Mouse (Mus musculus) embryonic facial prominence, embryonic 11.5 days (tissue): ENCODE results near the gene Lnx2. TPM values are rescaled to one million over a fixed set of nuclear protein-coding genes. Genes with fewer than 3 reads are reported as not detected.

ENCODE experiments used
- ATAC-seq: fragments of 200-750 bp; cut with Nextera tagmentation; replicated peaks from 2 replicates; pipeline ENCODE4 v1.8.0; 2017; ENCODE audit warnings: low read depth; ENCODE audit not compliant: insufficient number of reproducible peaks, low FRiP score, low TSS enrichment
- DNase-seq: peaks from one replicate; pipeline ENCODE4 v3.0.0-alpha.2; 2015; ENCODE audit warnings: low spot score
- H3K27ac ChIP-seq: fragments of 300-500 bp; sonication (generic); replicated peaks from 2 replicates; pipeline ENCODE4 v1.5.1; 2014; ENCODE audit warnings: mild to moderate bottlenecking, low read depth, low read length, control low read depth
- H3K27me3 ChIP-seq: fragments of 300-500 bp; sonication (generic); 2 replicates; pipeline ENCODE4 v1.6.1; 2014; ENCODE audit warnings: mild to moderate bottlenecking, low read length, moderate library complexity, mixed read lengths; ENCODE audit not compliant: control insufficient read depth, insufficient read depth
- H3K36me3 ChIP-seq: fragments of 300-500 bp; sonication (generic); replicated peaks from 2 replicates; pipeline ENCODE4 v1.6.1; 2014; ENCODE audit warnings: low read depth, mild to moderate bottlenecking, low read length, moderate library complexity, mixed read lengths; ENCODE audit not compliant: control insufficient read depth, insufficient read depth
- H3K4me1 ChIP-seq: fragments of 300-500 bp; sonication (generic); 2 replicates; pipeline ENCODE4 v1.6.1; 2014; ENCODE audit warnings: low read length, mixed read lengths; ENCODE audit not compliant: control insufficient read depth, insufficient read depth
- H3K4me2 ChIP-seq: fragments of 300-500 bp; sonication (generic); 2 replicates; pipeline ENCODE4 v1.6.1; 2014; ENCODE audit warnings: low read depth, mild to moderate bottlenecking, control low read depth, low read length, moderate library complexity
- H3K4me3 ChIP-seq: fragments of 300-500 bp; sonication (generic); 2 replicates; pipeline ENCODE4 v1.5.1; 2014; ENCODE audit warnings: low read depth, low read length, control low read depth
- H3K9ac ChIP-seq: fragments of 300-500 bp; sonication (generic); replicated peaks from 2 replicates; pipeline ENCODE4 v1.6.1; 2014; ENCODE audit warnings: mild to moderate bottlenecking, control low read depth, low read length
- H3K9me3 ChIP-seq: fragments of 300-500 bp; sonication (generic); replicated peaks from 2 replicates; pipeline ENCODE4 v1.6.1; 2016; ENCODE audit warnings: mild to moderate bottlenecking, low read length, inconsistent platforms, mixed read lengths; ENCODE audit not compliant: control insufficient read depth
- WGBS: fragments of 180-500 bp; shearing (Covaris S2); extraction: QIAGEN DNeasy Blood & Tissue Kit; methylation state at CpG from one replicate; pipeline ENCODE4 v1.1.7; 2014; 5-methylcytosine and 5-hydroxymethylcytosine counted together
- polyA plus RNA-seq: library from polyadenylated mRNA; unstranded; fragments of >200 nt; fragmentation: Nextera tagmentation; extraction: Ambion mirVana; gene quantifications from 2 replicates; pipeline ENCODE4 v1.2.1, GENCODE M21; 2014

Lnx2 gene
- polyA plus RNA-seq, 1 experiment from 2014 or later, result 11.3 TPM

DNA sequence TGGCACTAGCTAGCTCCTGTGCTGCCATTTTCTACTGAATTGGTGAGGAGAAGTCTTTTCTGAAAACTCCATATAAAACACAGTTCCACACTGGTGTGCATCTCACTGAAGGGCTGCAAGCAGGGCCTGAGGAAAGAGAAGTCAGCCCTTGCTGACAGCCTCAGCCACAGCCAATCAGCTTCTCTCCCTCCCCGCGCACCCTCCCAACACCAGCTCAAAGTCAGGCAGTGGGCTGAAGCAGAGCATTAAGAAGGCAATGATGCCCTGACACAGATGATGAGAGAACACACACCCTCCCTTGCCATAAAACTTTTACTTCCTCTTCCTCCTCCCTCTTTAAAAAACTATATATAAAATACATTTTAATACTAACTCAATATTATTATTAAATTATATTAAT is 16.4 kb downstream of the Lnx2 start:
- no peak for DNase-seq
- 71% methylated on average over 2 of the region's 2 CpGs for WGBS

DNA sequence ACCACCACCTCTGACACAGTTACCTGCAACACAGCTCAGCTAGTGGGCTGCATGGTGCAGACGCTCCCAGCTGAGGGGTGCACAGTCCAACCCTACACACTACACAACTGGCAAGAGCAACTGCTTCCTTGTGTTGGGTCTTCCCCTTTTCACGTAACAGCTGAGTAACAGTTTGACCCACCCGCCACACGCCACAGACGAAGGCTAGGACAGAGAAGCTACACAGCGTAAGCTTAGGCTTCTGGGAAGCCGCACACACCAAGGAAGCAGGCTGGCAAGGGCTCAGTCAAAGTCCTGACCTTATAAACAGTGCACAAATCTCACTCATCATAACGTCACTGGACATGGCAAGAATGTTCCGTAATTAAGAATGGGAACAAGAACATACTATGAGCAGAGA is 17.1 kb downstream of the Lnx2 start:
- Histone ChIP-seq H3K27ac (no peak overlapping the region), H3K4me3 (no peak overlapping the region), H3K9ac (no peak overlapping the region), H3K36me3 (no peaks in the 10 kb centered on the region), H3K9me3 (no peaks in the 10 kb centered on the region), H3K4me1 (no peaks in the 10 kb centered on the region; the same call in 1 of the 2 replicates), H3K27me3 (no peaks in the 10 kb centered on the region), H3K4me2 (no peak overlapping the region)
- ATAC-seq, result no peak
- no peak for DNase-seq
- WGBS, result 90% methylated on average over 9 of the region's 9 CpGs

More for the DNA sequence above, 16.4 kb downstream of the Lnx2 start:
- no peak for ATAC-seq
- H3K9me3 ChIP-seq, result no peaks in the 10 kb centered on the region
- H3K4me1 ChIP-seq, result no peaks in the 10 kb centered on the region
- no peak overlapping the region for H3K4me3 ChIP-seq
- H3K27me3 ChIP-seq, result no peaks in the 10 kb centered on the region
- no peak overlapping the region for H3K4me2 ChIP-seq
- H3K27ac ChIP-seq, result no peak overlapping the region
- no peaks in the 10 kb centered on the region for H3K36me3 ChIP-seq
- H3K9ac ChIP-seq, result no peak overlapping the region

DNA sequence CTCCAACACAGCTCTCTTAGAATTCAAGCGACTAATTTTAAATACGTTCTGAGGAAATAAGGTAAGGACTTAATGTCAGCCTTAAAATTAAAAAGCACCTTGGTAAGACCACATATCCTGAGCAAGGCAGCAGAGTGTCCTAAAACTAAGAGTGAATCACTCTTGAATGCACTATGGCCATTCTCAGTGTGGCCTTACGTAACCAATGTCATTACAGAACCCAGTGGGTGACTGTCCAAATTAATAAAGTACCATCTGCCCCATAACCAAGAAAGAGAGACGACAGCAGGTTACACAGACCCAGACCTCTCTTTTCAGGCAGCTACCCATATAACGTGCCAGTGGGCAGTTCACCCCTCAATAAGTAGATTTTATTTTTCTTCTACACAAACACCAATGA is 17.7 kb downstream of the Lnx2 start:
- no peak overlapping the region for H3K9ac ChIP-seq
- 85% methylated on average over 5 of the region's 5 CpGs for WGBS
- H3K27me3 ChIP-seq, result no peaks in the 10 kb centered on the region
- H3K9me3 ChIP-seq, result no peaks in the 10 kb centered on the region
- H3K27ac ChIP-seq, result no peak overlapping the region
- no peaks in the 10 kb centered on the region; the same call in 1 of the 2 replicates for H3K4me1 ChIP-seq
- H3K36me3 ChIP-seq, result no peaks in the 10 kb centered on the region
- H3K4me3 ChIP-seq, result no peak overlapping the region
- no peak overlapping the region for H3K4me2 ChIP-seq
- no peak for ATAC-seq
- DNase-seq, result no peak

DNA sequence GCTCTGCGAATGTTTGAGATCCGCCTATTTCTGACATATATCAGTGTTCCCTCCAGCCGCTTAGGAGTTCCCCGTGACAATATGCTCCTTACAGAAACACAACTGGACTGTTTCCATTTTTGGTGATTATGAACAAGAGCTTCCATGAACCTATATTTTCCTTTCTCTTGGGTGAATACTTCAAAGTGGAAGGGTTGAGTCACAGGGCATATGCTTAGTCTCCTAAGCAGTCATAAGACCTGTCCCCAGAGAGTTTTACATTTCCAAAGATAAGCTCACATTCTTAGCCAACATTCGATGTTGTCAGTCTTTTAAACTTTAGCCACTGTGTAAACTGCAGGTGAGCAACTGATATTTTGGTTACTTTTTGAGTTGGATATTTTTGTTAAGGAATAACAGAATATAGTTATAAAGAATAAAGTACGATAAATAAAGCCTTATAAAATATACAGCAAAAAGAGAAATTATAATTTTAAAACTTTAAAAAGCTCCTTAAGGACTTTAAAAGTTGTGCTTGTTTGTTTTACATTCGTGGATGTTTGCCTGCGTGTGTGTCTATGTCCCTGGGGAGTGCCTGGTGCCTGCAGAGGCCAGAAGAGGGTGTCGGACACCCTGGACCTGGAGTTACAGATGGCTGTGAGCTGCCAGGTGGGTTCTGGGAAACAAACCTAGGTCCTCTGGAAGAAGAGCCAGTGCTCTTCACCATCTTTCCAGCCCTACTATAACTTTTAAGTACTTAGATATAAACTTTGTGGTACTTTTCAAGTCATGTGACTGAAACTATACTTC is 18.6 kb downstream of the Lnx2 start:
- no peak for DNase-seq

DNA sequence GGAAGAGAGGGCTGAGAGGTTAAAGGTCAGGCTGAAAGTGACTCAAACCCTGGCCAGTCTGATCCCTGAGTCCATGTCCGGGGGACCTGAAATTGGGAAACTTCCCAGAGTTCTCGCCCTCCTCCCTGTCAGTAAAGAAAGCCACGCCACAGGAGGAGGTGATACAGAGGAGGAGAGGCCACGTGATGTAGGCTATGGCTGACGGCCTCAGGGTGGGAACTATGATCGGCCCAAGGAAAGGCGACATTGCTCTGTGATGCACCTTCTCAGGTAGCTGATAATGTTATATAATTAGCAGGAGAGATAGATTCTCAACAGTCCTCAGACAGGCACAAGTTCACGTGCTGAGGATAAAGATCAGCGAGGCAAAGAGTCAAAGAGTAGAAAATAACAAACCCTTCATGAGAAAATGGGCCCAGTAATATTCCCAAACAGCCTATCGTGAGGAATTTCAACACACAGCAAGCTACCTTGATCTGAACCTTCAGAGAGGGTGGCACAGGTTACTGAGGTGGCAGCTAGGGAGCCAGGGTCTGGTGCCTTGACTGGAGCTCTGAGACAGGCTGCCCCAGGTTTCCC is 19.6 kb downstream of the Lnx2 start:
- H3K36me3 ChIP-seq, result no peaks in the 10 kb centered on the region
- no peak overlapping the region for H3K4me3 ChIP-seq
- DNase-seq (no peak), ATAC-seq (no peak)
- no peak overlapping the region for H3K9ac ChIP-seq
- WGBS, result 84% methylated on average over 10 of the region's 10 CpGs
- H3K4me2 ChIP-seq, result no peak overlapping the region
- no peak overlapping the region for H3K27ac ChIP-seq
- no peaks in the 10 kb centered on the region for H3K27me3 ChIP-seq
- no peaks in the 10 kb centered on the region for H3K9me3 ChIP-seq
- no peaks in the 10 kb centered on the region; the same call in 1 of the 2 replicates for H3K4me1 ChIP-seq

More for the DNA sequence above, 18.6 kb downstream of the Lnx2 start:
- no peak for ATAC-seq
- no peaks in the 10 kb centered on the region for H3K36me3 ChIP-seq
- no peaks in the 10 kb centered on the region; the same call in 1 of the 2 replicates for H3K4me1 ChIP-seq
- H3K27ac ChIP-seq, result no peak overlapping the region
- H3K9me3 ChIP-seq, result no peaks in the 10 kb centered on the region
- H3K4me2 ChIP-seq, result no peak overlapping the region
- WGBS, result 80% methylated on average over 9 of the region's 9 CpGs
- no peak overlapping the region for H3K4me3 ChIP-seq
- H3K27me3 ChIP-seq, result no peaks in the 10 kb centered on the region
- no peak overlapping the region for H3K9ac ChIP-seq

DNA sequence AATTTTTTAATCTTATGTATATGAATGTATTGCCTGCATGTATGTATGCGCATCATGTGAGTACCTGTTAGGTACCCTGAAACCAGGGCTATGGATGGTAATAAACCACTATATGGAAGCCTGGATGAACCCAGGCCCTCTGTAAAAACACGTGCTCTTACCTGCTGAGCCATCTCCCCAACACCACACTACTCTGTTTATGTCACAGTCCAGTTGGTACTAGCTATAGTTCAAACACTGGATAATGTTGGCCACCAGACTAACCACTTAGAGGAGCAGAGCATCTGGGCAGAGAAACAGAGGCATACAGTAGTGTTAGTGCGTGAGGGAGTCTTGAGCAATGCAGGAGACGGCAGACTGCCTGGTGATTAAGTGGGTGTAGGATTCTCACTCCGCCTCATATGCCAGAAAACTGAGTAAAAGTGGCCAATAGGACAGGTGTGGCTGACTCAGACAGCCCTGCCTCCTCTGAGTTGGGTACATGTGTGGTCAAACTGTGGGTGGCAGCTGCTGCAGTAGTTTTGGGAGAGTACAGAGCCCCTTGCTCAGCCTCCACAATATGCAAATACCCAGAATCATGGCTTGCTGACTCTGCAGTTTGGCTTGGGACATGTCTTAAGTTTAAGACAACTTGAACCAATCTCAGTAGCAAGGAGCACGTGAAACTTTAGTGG is 20.7 kb downstream of the Lnx2 start:
- no peaks in the 10 kb centered on the region; the same call in 1 of the 2 replicates for H3K4me1 ChIP-seq
- no peak overlapping the region for H3K4me3 ChIP-seq
- no peaks in the 10 kb centered on the region for H3K27me3 ChIP-seq
- H3K27ac ChIP-seq, result no peak overlapping the region
- ATAC-seq (no peak; the same call in 1 of the 2 replicates), DNase-seq (no peak)
- H3K9me3 ChIP-seq, result no peaks in the 10 kb centered on the region
- no peaks in the 10 kb centered on the region for H3K36me3 ChIP-seq
- no peak overlapping the region for H3K9ac ChIP-seq
- no peak overlapping the region for H3K4me2 ChIP-seq
- WGBS, result 85% methylated on average over 6 of the region's 6 CpGs

DNA sequence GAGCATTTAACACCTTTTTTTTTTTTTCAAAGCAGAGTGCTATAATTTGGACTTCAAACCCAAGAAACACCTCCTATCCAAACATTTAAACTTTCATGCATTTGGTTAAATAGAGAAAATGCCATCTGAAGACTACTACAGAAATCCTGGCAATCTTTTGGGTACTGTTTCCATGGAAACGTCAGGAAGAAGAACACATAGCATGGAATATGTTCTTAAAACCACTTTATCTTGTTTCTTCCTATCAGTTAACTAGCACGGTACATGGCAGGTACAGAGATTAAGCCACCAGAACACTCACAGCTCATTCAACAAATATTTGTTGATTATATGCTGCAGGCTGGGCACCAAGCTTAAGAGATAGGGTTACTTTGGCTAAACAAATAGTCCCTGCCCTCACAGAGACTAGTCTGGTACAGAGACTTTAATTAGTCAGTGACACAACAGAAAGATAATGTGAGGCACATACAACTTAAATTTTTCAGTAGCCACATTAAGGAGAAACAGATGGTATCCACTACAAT is 21.6 kb downstream of the Lnx2 start:
- H3K9ac ChIP-seq, result no peak overlapping the region
- H3K27me3 ChIP-seq, result no peaks in the 10 kb centered on the region
- H3K36me3 ChIP-seq, result no peaks in the 10 kb centered on the region
- WGBS, result 75% methylated on average over 2 of the region's 2 CpGs
- no peak overlapping the region for H3K4me3 ChIP-seq
- H3K27ac ChIP-seq, result no peak overlapping the region
- no peaks in the 10 kb centered on the region for H3K9me3 ChIP-seq
- DNase-seq (no peak), ATAC-seq (no peak)
- H3K4me2 ChIP-seq, result no peak overlapping the region
- H3K4me1 ChIP-seq, result no peaks in the 10 kb centered on the region; the same call in 1 of the 2 replicates
